Mouse (Mus musculus): ENCODE measurements around the gene Dao. TPM values are rescaled to one million over a fixed set of nuclear protein-coding genes. Genes with fewer than 3 reads are reported as not detected.

The Dao gene
- polyA plus RNA-seq, 2 experiments: 0.05 TPM; not detected in 1

GRCm38 (mm10) chr5:114024885-114025284 is 21.4 kb downstream of the Dao start:
- no peaks in the 10 kb centered on the region for H3K27me3 ChIP-seq (ENCODE audit: control insufficient read depth, insufficient read depth, low read length)
- H3K4me1 ChIP-seq (ENCODE audit: control insufficient read depth, insufficient read depth, low read length): no peaks in the 10 kb centered on the region
- 12% methylated on average over 10 of the region's 10 CpGs for WGBS
- no peak for DNase-seq (ENCODE audit: low spot score)
- no peak overlapping the region for H3K9ac ChIP-seq (ENCODE audit: low read depth, low read length, severe bottlenecking)
- no peaks in the 10 kb centered on the region for H3K9me3 ChIP-seq (ENCODE audit: control insufficient read depth, low read length)
- H3K27ac ChIP-seq (replicated peaks; ENCODE audit: low read depth, low read length): no peak overlapping the region
- ATAC-seq (ENCODE audit: low FRiP score, low read depth): no peak
- TF ChIP-seq POLR2A (IDR thresholded peaks at IDR 0.05; ENCODE audit: borderline replicate concordance, extremely low read depth, insufficient read depth, insufficient read length): no peak
- H3K36me3 ChIP-seq (ENCODE audit: control insufficient read depth, insufficient read depth, low read length): no peaks in the 10 kb centered on the region
- no peak overlapping the region for H3K4me3 ChIP-seq (replicated peaks; ENCODE audit: low read length)
- no peak overlapping the region for H3K4me2 ChIP-seq (replicated peaks; ENCODE audit: low read depth, low read length, severe bottlenecking)

GRCm38 (mm10) chr5:114027217-114027944 is 23.9 kb downstream of the Dao start:
- no peaks in the 10 kb centered on the region for H3K27me3 ChIP-seq (ENCODE audit: control insufficient read depth, insufficient read depth, low read length)
- ATAC-seq (ENCODE audit: low FRiP score, low read depth) (no peak), DNase-seq (ENCODE audit: low spot score) (no peak)
- H3K9me3 ChIP-seq (ENCODE audit: control insufficient read depth, low read length): no peaks in the 10 kb centered on the region
- H3K9ac ChIP-seq (ENCODE audit: low read depth, low read length, severe bottlenecking): no peak overlapping the region
- no peak overlapping the region for H3K4me3 ChIP-seq (replicated peaks; ENCODE audit: low read length)
- H3K4me1 ChIP-seq (ENCODE audit: control insufficient read depth, insufficient read depth, low read length): no peaks in the 10 kb centered on the region
- H3K4me2 ChIP-seq (replicated peaks; ENCODE audit: low read depth, low read length, severe bottlenecking): no peak overlapping the region
- no peak overlapping the region for H3K27ac ChIP-seq (replicated peaks; ENCODE audit: low read depth, low read length)
- 81% methylated on average over 12 of the region's 12 CpGs for WGBS
- no peaks in the 10 kb centered on the region for H3K36me3 ChIP-seq (ENCODE audit: control insufficient read depth, insufficient read depth, low read length)
- TF ChIP-seq POLR2A (IDR thresholded peaks at IDR 0.05; ENCODE audit: borderline replicate concordance, extremely low read depth, insufficient read depth, insufficient read length): no peak

- Histone ChIP-seq H3K9ac (ENCODE audit: low read depth, low read length, severe bottlenecking) (no peak overlapping the region), H3K4me1 (ENCODE audit: control insufficient read depth, insufficient read depth, low read length) (no peaks in the 10 kb centered on the region), H3K9me3 (ENCODE audit: control insufficient read depth, low read length) (no peaks in the 10 kb centered on the region), H3K4me3 (replicated peaks; ENCODE audit: low read length) (no peak overlapping the region), H3K27me3 (ENCODE audit: control insufficient read depth, insufficient read depth, low read length) (no peaks in the 10 kb centered on the region), H3K27ac (replicated peaks; ENCODE audit: low read depth, low read length) (no peak overlapping the region), H3K4me2 (replicated peaks; ENCODE audit: low read depth, low read length, severe bottlenecking) (no peak overlapping the region), H3K36me3 (ENCODE audit: control insufficient read depth, insufficient read depth, low read length) (no peaks in the 10 kb centered on the region)
- 75% methylated on average over 12 of the region's 12 CpGs for WGBS
- no peak for TF ChIP-seq POLR2A (IDR thresholded peaks at IDR 0.05; ENCODE audit: borderline replicate concordance, extremely low read depth, insufficient read depth, insufficient read length)
- ATAC-seq (ENCODE audit: low FRiP score, low read depth) (no peak), DNase-seq (ENCODE audit: low spot score) (no peak)
Measured at GRCm38 (mm10) chr5:114028111-114028510, 24.6 kb downstream of the Dao start.

- H3K27me3 ChIP-seq (ENCODE audit: control insufficient read depth, insufficient read depth, low read length): no peaks in the 10 kb centered on the region
- H3K4me2 ChIP-seq (replicated peaks; ENCODE audit: low read depth, low read length, severe bottlenecking): no peak overlapping the region
- H3K4me1 ChIP-seq (ENCODE audit: control insufficient read depth, insufficient read depth, low read length): no peaks in the 10 kb centered on the region
- DNase-seq (ENCODE audit: low spot score) (no peak), ATAC-seq (ENCODE audit: low FRiP score, low read depth) (no peak)
- H3K9me3 ChIP-seq (ENCODE audit: control insufficient read depth, low read length): no peaks in the 10 kb centered on the region
- H3K9ac ChIP-seq (ENCODE audit: low read depth, low read length, severe bottlenecking): no peak overlapping the region
- H3K27ac ChIP-seq (replicated peaks; ENCODE audit: low read depth, low read length): no peak overlapping the region
- no peak for TF ChIP-seq POLR2A (IDR thresholded peaks at IDR 0.05; ENCODE audit: borderline replicate concordance, extremely low read depth, insufficient read depth, insufficient read length)
- H3K36me3 ChIP-seq (ENCODE audit: control insufficient read depth, insufficient read depth, low read length): no peaks in the 10 kb centered on the region
- H3K4me3 ChIP-seq (replicated peaks; ENCODE audit: low read length): no peak overlapping the region
- WGBS: 88% methylated on average over 12 of the region's 12 CpGs
Measured at GRCm38 (mm10) chr5:114030652-114031051, 27.1 kb downstream of the Dao start.

- Histone ChIP-seq H3K27ac (replicated peaks; ENCODE audit: low read depth, low read length) (no peak overlapping the region), H3K4me3 (replicated peaks; ENCODE audit: low read length) (no peak overlapping the region), H3K9me3 (ENCODE audit: control insufficient read depth, low read length) (no peaks in the 10 kb centered on the region), H3K27me3 (ENCODE audit: control insufficient read depth, insufficient read depth, low read length) (no peaks in the 10 kb centered on the region), H3K4me1 (ENCODE audit: control insufficient read depth, insufficient read depth, low read length) (no peaks in the 10 kb centered on the region), H3K9ac (ENCODE audit: low read depth, low read length, severe bottlenecking) (no peak overlapping the region), H3K36me3 (ENCODE audit: control insufficient read depth, insufficient read depth, low read length) (no peaks in the 10 kb centered on the region), H3K4me2 (replicated peaks; ENCODE audit: low read depth, low read length, severe bottlenecking) (no peak overlapping the region)
- no peak for DNase-seq (ENCODE audit: low spot score)
- 81% methylated on average over 3 of the region's 3 CpGs for WGBS
- no peak for ATAC-seq (ENCODE audit: low FRiP score, low read depth)
- no peak for TF ChIP-seq POLR2A (IDR thresholded peaks at IDR 0.05; ENCODE audit: borderline replicate concordance, extremely low read depth, insufficient read depth, insufficient read length)
Measured at GRCm38 (mm10) chr5:114032161-114032763, 28.8 kb downstream of the Dao start.
